Mouse (Mus musculus): ENCODE measurements around the gene Cpne1.
A peak's percentile ranks its signal among the peaks of the same experiment; 100 is the strongest.

Gene Cpne1

GRCm38 (mm10) chr2:156079674-156080073, 32.1 kb downstream of the Cpne1 start:
- DNase-seq (ENCODE audit: low spot score in 2 of 2) = no peak

GRCm38 (mm10) chr2:156079183-156079560, 32.6 kb downstream of the Cpne1 start:
- DNase-seq (ENCODE audit: low spot score in 2 of 2) = no peak

- no peak for DNase-seq (ENCODE audit: low spot score in 2 of 2)
These were observed 33.2 kb downstream of the Cpne1 start for GRCm38 (mm10) chr2:156078421-156079182.

- DNase-seq (ENCODE audit: low spot score in 2 of 2) = no peak
These were observed 34.3 kb downstream of the Cpne1 start for GRCm38 (mm10) chr2:156077461-156077860.

DNA sequence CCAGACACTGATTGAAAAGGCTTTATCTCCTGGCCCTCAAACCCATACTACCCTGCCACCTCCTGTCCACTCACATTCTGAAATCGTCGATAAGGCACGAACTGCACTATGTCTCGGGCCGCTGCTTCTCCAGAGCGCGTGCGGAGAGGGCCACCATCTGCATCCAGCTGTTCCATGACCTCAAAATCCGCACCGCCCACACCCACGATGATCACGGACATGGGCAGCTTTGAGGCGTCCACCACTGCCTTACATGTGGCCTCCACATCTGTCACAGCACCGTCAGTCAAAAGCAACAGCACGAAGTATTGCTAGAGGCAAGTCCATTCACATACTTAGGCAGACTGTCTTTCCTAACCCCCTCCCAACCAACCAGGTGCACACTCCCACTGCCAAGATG, 38.0 kb downstream of the Cpne1 start:
- DNase-seq (ENCODE audit: low spot score in 2 of 2) = no peak

GRCm38 (mm10) chr2:156071236-156071635, 40.5 kb downstream of the Cpne1 start:
- no peak for DNase-seq (ENCODE audit: low spot score in 2 of 2)

GRCm38 (mm10) chr2:156067916-156068315, 43.8 kb downstream of the Cpne1 start:
- no peak for DNase-seq (ENCODE audit: low spot score in 2 of 2)

- no peak for DNase-seq (ENCODE audit: low spot score in 2 of 2)
These were observed 45.6 kb downstream of the Cpne1 start for GRCm38 (mm10) chr2:156066126-156066525.

DNA sequence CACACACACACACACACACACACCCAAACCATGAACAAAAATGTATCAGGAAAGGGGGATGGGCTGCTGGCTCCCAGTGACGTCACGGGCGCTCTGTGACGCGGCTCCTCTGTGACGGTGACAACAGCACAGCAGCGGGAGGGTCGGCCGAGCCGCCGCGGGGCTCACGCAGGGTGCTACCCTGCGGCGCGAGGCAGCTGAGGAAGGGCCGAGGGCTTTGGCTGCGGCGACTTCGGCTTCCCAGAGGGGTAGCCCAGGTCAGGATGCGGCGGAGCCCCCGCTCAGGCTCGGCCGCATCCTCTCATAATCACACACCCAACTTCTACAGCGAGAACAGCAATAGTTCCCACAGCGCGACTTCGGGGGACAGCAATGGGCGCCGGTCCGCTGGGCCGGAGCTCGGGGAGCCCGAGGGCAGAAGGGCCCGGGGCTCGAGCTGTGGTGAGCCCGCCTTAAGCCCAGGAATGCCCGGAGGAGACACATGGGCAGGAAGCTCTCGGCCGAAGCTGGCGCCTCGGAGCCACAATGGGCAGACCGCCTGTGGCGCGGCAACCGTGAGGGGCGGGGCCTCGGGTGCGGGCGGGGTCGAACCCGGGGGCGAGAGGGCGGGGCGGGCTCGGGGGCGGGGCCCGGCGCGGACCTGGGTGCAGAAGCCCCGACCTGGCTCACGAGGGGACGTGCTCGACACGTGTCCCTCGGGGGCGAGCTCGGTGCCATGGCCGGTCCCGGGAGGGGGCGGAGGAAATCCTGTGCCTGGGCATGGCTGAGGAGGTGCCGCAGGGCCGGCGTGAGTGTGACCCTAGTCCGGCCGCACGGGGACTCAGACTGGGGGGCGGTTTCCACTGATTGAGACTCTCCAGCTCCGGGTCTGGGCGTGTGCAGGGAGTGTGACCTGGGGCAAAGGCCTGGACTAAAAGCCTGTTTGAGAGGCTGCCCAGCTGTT, 46.4 kb downstream of the Cpne1 start, which contains the start of gene Spag4:
Spag4 (plus strand) TSS at position 77 of the 943 bp plus-strand sequence.
- DNase-seq (ENCODE audit: low spot score in 2 of 2) = peak; percentile 75 to 90

GRCm38 (mm10) chr2:156052816-156053215, 58.9 kb downstream of the Cpne1 start, which contains the start of gene Fer1l4:
Gene Fer1l4, minus strand, starts transcription at chr2:156052947.
- DNase-seq (ENCODE audit: low spot score in 2 of 2) = no peak

GRCm38 (mm10) chr2:156047929-156048328, 63.8 kb downstream of the Cpne1 start:
- no peak for DNase-seq (ENCODE audit: low spot score in 2 of 2)

GRCm38 (mm10) chr2:156042903-156043302, 68.9 kb downstream of the Cpne1 start:
- no peak for DNase-seq (ENCODE audit: low spot score in 2 of 2)

- no peak for DNase-seq (ENCODE audit: low spot score in 2 of 2)
These were observed 72.4 kb downstream of the Cpne1 start for GRCm38 (mm10) chr2:156039390-156039789.

DNA sequence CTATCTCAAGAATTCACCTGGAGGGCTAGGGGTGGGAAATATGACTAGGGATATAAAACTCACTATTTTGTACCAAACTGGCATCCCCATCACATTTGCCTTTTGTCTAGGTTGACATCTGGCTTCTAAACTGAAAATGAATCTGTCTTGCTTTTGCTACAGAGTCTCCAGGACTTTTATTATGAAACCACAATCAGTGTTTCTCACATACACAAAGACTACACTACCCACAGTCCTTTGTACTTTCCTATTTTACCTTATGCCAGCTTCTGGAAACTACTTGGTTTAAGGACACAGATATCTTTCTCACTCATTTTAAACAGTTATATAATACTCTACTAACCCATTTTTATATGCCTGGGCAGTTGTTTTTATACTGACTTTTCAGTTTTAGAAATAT, 86.3 kb downstream of the Cpne1 start:
- no peak for DNase-seq (ENCODE audit: low spot score in 2 of 2)
